Mouse (Mus musculus): ENCODE results near the gene Tlr7.

DNA sequence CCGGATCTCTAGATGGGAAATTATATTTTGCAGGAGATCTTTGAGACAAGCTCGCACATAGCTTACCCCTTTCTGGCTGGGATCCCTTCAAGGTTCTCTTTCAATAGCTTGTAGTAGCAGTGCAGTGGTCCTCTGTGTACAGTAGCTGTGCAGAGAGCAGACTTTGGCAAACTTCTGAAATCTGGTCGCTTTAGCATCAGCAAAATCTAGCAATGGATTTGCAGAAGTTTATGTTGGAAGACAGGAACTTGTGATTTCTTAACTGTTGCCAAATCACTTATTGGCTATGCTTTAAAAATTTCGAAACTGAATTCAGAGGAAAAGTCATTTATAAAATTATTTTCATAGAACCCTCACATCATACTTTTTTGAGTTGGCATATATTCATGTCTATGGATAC is 66.3 kb downstream of the Tlr7 start, which contains the start of gene Tlr8:
- TF ChIP-seq POLR2A (IDR thresholded peaks at IDR 0.05; ENCODE audit: borderline replicate concordance, low read depth, low read length) (no peak), CTCF (IDR thresholded peaks at IDR 0.05; ENCODE audit: low read depth, low read length) (no peak)
